Mouse (Mus musculus): ENCODE data around the gene Gng8.

Gng8 gene

DNA sequence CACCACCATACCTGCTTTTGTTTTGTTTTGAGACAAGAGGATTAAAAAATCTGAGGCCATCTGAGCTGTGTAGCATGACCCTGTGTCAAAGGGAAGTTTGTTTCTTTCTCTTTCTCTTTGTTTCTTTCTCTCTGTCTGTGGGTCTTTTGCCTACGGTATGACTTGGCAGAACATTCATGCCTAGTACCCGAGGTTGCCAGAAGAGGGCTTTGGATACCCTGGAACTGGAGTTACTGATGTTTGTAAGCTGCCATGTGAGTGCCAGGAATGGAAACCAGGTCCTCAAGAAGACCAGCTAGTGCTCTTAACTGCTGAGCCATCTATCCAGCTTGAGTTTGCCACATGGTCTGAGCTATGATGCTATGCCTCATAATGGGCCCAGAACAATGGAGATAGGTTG, 36.8 kb downstream of the Gng8 start:
- DNase-seq: no peak

DNA sequence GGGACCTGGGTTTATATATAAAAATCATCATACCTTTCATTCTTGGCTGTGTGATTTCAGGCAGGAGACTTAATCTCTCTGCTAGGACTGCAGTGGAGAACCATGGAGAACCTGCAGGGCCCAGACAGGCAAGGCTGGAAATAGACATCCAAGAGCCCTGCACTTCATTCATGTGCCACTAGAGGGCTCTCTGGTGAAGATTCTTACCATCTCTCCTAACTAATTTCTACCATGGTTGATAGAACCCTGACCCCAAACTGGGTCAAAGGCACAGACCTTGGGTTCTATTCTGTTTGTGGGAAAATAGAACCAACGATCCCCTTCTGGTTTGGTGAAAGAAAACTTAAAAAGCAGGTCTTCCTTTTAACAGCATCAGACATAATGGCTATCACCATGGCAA, 39.3 kb downstream of the Gng8 start:
- peak in 1 of 2 experiments; percentile 68 for DNase-seq

DNA sequence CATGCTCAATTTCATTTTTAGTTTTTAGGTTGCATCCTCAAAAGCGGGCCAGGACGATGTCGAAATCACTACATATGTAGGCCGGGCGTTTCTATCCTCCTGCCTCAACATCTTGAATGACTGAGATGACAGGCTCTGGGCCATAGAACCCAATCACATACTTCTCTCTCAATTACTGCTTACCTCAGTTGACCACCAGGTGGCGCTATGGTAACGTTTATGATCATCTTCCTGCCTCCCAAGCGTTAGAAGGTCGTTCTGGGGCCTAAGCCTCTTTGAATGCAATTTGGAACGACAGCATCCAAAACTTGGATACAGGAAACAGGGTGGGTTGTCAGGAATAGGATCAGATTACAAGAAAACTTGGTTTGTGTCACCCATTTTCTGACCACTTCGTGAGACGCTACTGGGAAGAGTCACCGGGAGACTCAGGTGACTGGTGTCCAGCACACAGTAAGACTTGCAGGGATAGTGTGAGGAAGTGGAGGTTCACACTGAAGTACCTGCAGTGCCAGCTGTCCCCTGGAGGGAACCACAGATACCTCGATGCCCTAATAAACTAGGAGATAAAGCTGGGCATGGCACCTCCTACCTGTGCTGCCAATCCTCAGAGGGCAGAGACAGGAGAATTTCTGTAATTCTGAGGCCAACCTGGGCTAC, 40.5 kb downstream of the Gng8 start:
- peak; percentile 41 to 78 for DNase-seq

DNA sequence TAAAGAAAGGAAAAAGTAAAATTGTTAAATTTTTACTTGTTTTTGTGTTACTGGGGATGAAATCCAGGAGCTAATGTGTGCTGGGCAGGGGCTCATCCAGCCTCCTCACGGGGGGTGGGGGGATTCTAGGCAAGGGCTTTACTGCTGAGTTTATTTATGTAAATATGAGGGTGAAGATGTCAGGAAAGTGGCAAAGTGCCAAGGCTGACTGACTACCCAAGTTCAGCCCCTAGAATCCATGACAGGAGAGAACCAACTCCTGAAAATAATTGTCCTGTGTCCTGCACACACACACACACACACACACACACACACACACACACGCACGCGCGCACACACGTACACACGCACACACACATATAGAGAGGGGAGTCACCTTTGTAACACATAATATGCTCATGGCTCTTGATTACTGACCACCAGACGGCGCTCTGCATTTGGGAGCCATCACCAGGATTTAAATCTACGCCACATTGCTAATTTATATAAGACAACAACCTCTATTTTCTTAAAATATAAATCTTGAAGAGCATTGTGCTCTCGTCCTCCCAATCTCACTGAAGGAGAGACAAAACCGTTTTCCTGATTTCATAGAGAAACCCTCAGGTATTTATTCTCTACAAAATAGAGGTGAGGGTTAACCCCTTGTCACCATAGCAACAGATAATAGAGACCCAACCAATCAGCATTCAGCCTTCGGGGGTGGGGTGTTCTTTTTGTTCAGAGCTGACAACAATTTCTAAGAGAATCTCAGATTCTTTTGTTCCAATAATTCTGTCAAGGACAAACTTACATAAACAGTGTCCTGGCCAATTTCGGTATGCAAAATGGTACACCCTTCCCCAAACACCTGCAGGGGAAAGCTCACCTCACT, 41.4 kb downstream of the Gng8 start:
- peak in 1 of 2 experiments; percentile 57 for DNase-seq

DNA sequence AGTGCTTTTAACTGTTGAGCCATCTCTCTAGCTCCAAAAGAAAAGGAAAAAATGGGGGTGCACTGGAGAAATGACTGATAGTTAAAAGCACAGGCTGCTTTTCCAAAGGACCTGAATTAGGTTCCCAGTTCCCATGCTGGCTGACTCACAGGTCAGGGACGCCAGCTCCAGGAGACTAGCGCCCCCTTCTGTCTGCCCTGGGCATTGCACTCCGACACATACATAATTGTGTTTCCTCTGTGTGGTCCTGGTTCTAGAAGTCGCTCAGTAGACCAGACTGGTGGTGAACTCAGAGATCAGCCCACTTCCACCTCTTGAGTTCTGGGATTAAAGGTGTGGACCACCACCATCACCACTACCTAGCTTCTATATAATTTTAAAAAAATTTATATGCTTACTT, 45.7 kb downstream of the Gng8 start:
- no peak for DNase-seq

DNA sequence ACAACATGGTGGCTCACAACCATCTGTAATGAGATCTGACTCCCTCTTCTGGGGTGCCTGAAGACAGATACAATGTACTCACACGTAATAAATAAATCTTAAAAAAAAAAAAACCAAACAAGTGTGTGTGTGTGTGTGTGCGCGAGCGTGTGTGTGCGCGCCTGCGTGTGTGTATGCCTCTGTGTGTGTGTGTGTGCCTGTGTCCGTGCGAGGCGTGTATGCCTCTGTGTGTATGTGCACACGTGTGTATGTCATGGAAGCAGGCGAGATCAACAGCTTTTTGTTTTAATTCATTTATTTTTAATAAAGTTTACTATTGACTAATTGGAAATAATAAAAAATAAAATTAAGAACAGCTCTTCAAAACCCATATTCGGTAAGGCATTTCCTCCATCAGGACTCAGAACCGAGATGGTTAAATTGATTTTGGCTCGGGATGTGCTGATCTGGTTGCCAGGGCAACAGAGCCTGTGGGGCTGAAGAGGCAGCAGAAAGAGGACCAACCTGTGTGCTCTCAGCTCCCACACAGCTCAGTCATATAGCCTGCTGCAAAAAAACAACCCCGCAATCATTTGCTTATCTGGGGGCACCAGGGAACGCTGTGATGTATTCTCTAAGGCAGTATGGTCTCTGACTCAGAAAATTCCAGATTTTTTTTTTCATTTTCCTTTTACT, 46.7 kb downstream of the Gng8 start:
- DNase-seq: no peak

DNA sequence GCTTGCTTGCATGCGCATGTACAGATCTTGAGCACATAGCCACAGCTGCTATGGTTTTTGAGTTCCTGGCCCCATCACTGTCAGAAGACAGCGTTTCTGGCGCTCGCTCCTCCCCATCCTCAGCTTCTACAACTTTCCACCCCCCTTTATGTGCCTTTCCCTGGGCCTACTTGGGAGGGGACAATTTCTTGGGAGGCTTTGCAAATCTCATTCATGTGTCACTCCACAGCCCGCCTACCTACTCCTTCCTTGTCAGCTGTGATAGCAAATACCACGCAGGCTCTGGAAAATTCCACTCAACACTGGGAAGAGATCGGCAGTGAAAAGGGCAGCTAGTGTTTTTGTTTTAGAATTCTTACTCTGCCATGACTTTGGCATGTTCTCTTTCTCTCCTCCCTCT, 48.7 kb downstream of the Gng8 start:
- no peak for DNase-seq

DNA sequence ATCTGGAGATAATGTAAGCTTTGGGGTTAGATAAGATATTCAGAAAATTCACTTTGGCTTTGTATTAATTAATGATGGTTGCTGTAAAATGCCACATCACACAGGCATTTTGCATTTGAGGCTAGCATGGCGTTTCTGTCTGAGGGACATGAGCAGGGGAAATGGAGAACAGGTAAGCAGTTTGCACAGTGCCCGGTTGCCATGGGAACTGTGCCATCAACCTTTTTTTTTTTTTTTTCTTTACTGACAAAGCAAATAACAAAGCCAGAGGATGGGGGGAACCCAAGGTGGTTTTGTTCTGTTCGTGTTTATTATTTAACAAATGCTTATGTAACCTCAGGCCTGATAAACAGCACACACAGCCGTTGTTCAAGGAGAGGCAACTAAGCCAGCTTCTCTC, 51.3 kb downstream of the Gng8 start:
- no peak for DNase-seq

DNA sequence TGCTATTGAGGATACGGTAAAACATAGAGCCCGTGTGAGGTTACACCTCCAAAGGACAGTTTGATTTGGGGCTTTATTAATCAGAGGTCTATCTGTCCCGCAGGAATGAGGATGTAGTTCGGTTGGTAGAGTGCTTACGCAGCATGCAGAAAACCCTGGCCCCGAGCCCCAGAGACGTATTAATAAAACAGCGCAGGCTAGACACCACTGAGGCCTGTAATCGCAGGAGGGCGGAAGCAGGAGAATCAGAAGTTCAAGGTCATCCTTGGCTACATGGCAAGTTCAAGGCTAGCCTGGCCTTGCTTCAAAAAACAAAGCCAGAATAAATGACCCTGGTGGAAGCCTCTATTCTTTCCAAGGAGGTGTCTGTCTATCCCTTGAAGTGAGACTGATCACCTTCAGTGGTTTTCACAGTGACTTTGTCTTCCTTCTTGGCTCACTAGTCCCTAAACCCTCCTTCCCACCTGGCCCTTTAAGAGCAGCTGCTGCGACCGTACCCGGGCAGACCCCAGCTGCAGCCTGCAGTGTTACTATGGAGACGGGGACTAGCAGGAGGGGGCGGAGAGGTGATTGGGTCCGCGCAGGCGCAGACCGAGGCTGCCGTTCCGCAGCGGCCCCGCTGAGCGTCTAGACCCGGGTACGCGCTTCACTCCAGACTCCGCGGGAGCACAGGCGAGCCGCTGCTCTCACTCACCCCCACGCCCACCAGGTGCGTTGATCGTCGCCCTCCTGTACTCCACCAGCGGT, 52.6 kb downstream of the Gng8 start, which contains the start of gene Pnmal2:
Pnmal2 (plus strand) TSS at position 622 of the 747 bp plus-strand sequence.
- peak; percentile 40 to 54 for DNase-seq

DNA sequence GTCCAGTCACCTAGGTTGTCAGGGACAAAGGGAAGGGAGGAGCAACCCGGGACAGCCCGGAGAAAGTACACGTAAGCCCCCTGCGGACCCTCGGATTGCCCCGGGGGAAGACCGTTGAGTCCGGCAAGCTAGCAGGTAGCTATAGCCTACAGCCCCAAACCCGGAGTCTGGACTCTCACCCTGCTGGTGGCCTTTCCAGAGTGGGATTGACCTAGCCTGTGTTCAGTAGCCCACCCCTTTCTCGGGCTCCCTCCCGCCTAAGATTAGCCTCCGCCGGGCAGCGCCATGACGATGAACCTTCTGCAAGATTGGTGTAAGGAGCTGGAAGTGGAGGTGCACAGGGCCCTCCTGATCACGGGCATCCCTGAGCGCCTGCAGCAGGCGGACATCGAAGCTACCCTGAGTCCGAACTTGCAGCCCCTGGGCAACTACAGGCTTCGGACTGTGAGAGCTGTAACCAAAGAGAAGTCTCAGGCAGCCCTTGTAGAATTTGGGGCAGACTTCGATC, 53.3 kb downstream of the Gng8 start:
- DNase-seq: peak in 1 of 2 experiments; percentile 13

Measured in spleen, adult 18-20 months (tissue).